Mouse (Mus musculus) CH12.LX (cell line): ENCODE measurements around the gene Tbck. TPM values are rescaled to one million over a fixed set of nuclear protein-coding genes. Genes with fewer than 3 reads are reported as not detected.

ENCODE experiments used
- DNase-seq: peaks from one replicate; pipeline ENCODE4 v3.0.0-alpha.2; 2013; ENCODE audit errors: extremely low read depth
- H3K27ac ChIP-seq: 2 replicates; pipeline ENCODE4 v1.5.1; 2012; ENCODE audit warnings: low read depth, mild to moderate bottlenecking, control low read depth, moderate library complexity; ENCODE audit not compliant: insufficient read depth
- H3K27me3 ChIP-seq: replicated peaks from 2 replicates; pipeline ENCODE3; 2012; ENCODE audit warnings: inconsistent platforms
- H3K36me3 ChIP-seq, 2 experiments: replicated peaks in 1 of 2; 2 replicates each; pipeline versions ENCODE3 to v1.6.1; 2012; ENCODE audit warnings: inconsistent platforms in 1 of 2, low read length in 1 of 2, mild to moderate bottlenecking in 1 of 2, mixed read lengths in 1 of 2, moderate library complexity in 1 of 2; ENCODE audit not compliant: control insufficient read depth in 1 of 2, insufficient read depth in 1 of 2
- H3K4me1 ChIP-seq, 2 experiments: 2 replicates each; pipeline ENCODE4 v1.6.1; 2012; ENCODE audit warnings: inconsistent platforms in 1 of 2, moderate library complexity in 1 of 2; ENCODE audit not compliant: insufficient read depth in 2 of 2, control insufficient read depth in 1 of 2
- H3K4me2 ChIP-seq: 2 replicates; pipeline ENCODE4 v1.6.1; 2012; ENCODE audit warnings: low read depth, mild to moderate bottlenecking, control low read depth; ENCODE audit not compliant: poor library complexity, insufficient read depth, severe bottlenecking
- H3K4me3 ChIP-seq, 3 experiments: fragments of 150-350 bp in 1 of 3; sonication (generic) in 1 of 3; replicated peaks in 1 of 3; 2 replicates each; pipeline versions ENCODE3 to v1.5.1; 2011 to 2012; ENCODE audit warnings: low read depth in 2 of 3, low read length in 2 of 3, mild to moderate bottlenecking in 2 of 3, moderate library complexity in 2 of 3, control low read depth in 1 of 3, improper control_type of control experiment in 1 of 3, inconsistent platforms in 1 of 3, mixed read lengths in 1 of 3; ENCODE audit not compliant: poor library complexity in 1 of 3
- H3K79me2 ChIP-seq: replicated peaks from 2 replicates; pipeline ENCODE4 v1.6.1; 2012; ENCODE audit warnings: mild to moderate bottlenecking, moderate library complexity; ENCODE audit not compliant: control insufficient read depth, poor library complexity, insufficient read depth, severe bottlenecking; ENCODE audit errors: extremely low read depth
- H3K9ac ChIP-seq: 2 replicates; pipeline ENCODE4 v1.6.1; 2012; ENCODE audit warnings: low read depth, mild to moderate bottlenecking, control low read depth, moderate library complexity; ENCODE audit not compliant: insufficient read depth
- H3K9me3 ChIP-seq: replicated peaks from 2 replicates; pipeline ENCODE3; 2012; ENCODE audit warnings: low read length, inconsistent platforms, mixed read lengths
- CHD1 ChIP-seq: IDR thresholded peaks from 2 replicates; pipeline ENCODE4 v1.6.1; 2012; ENCODE audit warnings: low read depth, low read length, improper control_type of control experiment, inconsistent platforms
- CHD2 ChIP-seq: IDR thresholded peaks from 2 replicates; pipeline ENCODE4 v1.6.1; 2011; ENCODE audit warnings: low read length, improper control_type of control experiment
- CTCF ChIP-seq, 2 experiments: IDR thresholded peaks in 1 of 2; conservative IDR thresholded peaks in 1 of 2; 2 replicates each; pipeline ENCODE4 v1.5.1; 2011 to 2012; ENCODE audit warnings: low read depth in 2 of 2, low read length in 2 of 2, improper control_type of control experiment in 1 of 2, inconsistent platforms in 1 of 2, mild to moderate bottlenecking in 1 of 2, moderate library complexity in 1 of 2
- E2F4 ChIP-seq: IDR thresholded peaks from 2 replicates; pipeline ENCODE4 v1.6.1; 2011; ENCODE audit warnings: low read depth, low read length, improper control_type of control experiment; ENCODE audit not compliant: insufficient replicate concordance
- ELF1 ChIP-seq: IDR thresholded peaks from 2 replicates; pipeline ENCODE4 v1.6.1; 2014; ENCODE audit warnings: low read depth, mild to moderate bottlenecking, inconsistent platforms, low read length, improper control_type of control experiment
- GABPA ChIP-seq: IDR thresholded peaks from 2 replicates; pipeline ENCODE4 v1.6.1; 2012; ENCODE audit warnings: low read depth, low read length, improper control_type of control experiment, inconsistent platforms; ENCODE audit not compliant: insufficient replicate concordance
- HCFC1 ChIP-seq: IDR thresholded peaks from 2 replicates; pipeline ENCODE4 v1.6.1; 2012; ENCODE audit warnings: low read depth, mild to moderate bottlenecking, inconsistent platforms, low read length, improper control_type of control experiment
- IRF4 ChIP-seq: IDR thresholded peaks from 2 replicates; pipeline ENCODE4 v1.6.1; 2014; ENCODE audit warnings: low read depth, mild to moderate bottlenecking, inconsistent platforms, low read length, improper control_type of control experiment
- JUN ChIP-seq: IDR thresholded peaks from 2 replicates; pipeline ENCODE4 v1.6.1; 2011; ENCODE audit warnings: low read depth, mild to moderate bottlenecking, low read length, improper control_type of control experiment, moderate library complexity; ENCODE audit not compliant: insufficient read depth
- JUND ChIP-seq: conservative IDR thresholded peaks from 2 replicates; pipeline ENCODE4 v1.6.1; 2011; ENCODE audit warnings: low read depth, low read length, improper control_type of control experiment
- KAT2A ChIP-seq: IDR thresholded peaks from 2 replicates; pipeline ENCODE4 v1.6.1; 2012; ENCODE audit warnings: low read length, improper control_type of control experiment, inconsistent platforms; ENCODE audit not compliant: insufficient replicate concordance
- MAFK ChIP-seq: IDR thresholded peaks from 2 replicates; pipeline ENCODE4 v1.6.1; 2011; ENCODE audit warnings: low read length, improper control_type of control experiment; ENCODE audit not compliant: insufficient replicate concordance
- MAZ ChIP-seq: IDR thresholded peaks from 2 replicates; pipeline ENCODE4 v1.6.1; 2012; ENCODE audit warnings: low read depth, mild to moderate bottlenecking, inconsistent platforms, low read length, improper control_type of control experiment, moderate library complexity
- MEF2A ChIP-seq: IDR thresholded peaks from 2 replicates; pipeline ENCODE4 v1.6.1; 2014; ENCODE audit warnings: low read depth, mild to moderate bottlenecking, inconsistent platforms, low read length, improper control_type of control experiment, borderline replicate concordance
- MXI1 ChIP-seq: IDR thresholded peaks from 2 replicates; pipeline ENCODE4 v1.6.1; 2011; ENCODE audit warnings: mild to moderate bottlenecking, low read depth, low read length, improper control_type of control experiment
- MYC ChIP-seq: IDR thresholded peaks from 2 replicates; pipeline ENCODE4 v1.6.1; 2011; ENCODE audit warnings: low read depth, mild to moderate bottlenecking, improper control_type of control experiment, low read length
- NELFE ChIP-seq: IDR thresholded peaks from 2 replicates; pipeline ENCODE4 v1.6.1; 2011; ENCODE audit warnings: low read depth, low read length, improper control_type of control experiment
- SIN3A ChIP-seq: IDR thresholded peaks from 2 replicates; pipeline ENCODE4 v1.6.1; 2012; ENCODE audit warnings: low read length, improper control_type of control experiment, inconsistent platforms
- TBP ChIP-seq: conservative IDR thresholded peaks from 2 replicates; pipeline ENCODE4 v1.6.1; 2011; ENCODE audit warnings: low read depth, low read length, improper control_type of control experiment
- TCF12 ChIP-seq: IDR thresholded peaks from 2 replicates; pipeline ENCODE4 v1.6.1; 2014; ENCODE audit warnings: low read depth, mild to moderate bottlenecking, inconsistent platforms, low read length, improper control_type of control experiment
- UBTF ChIP-seq: IDR thresholded peaks from 2 replicates; pipeline ENCODE4 v1.6.1; 2012; ENCODE audit warnings: low read depth, mild to moderate bottlenecking, inconsistent platforms, low read length, improper control_type of control experiment, moderate library complexity
- ZC3H11A ChIP-seq: IDR thresholded peaks from 2 replicates; pipeline ENCODE4 v1.6.1; 2012; ENCODE audit warnings: low read depth, mild to moderate bottlenecking, inconsistent platforms, low read length, improper control_type of control experiment
- ZKSCAN1 ChIP-seq: IDR thresholded peaks from 2 replicates; pipeline ENCODE4 v1.6.1; 2012; ENCODE audit warnings: low read depth, inconsistent platforms, low read length, improper control_type of control experiment, borderline replicate concordance
- ZMIZ1 ChIP-seq: IDR thresholded peaks from 2 replicates; pipeline ENCODE4 v1.6.1; 2012; ENCODE audit warnings: low read depth, mild to moderate bottlenecking, inconsistent platforms, low read length, improper control_type of control experiment
- dilution Hi-C: fragments of 300-500 bp; cut with MboI; formaldehyde crosslinking; loops from 2 replicates; pipeline ENCODE4 v1.14.3; 2020; ENCODE audit warnings: low sequenced_read_pairs; ENCODE audit not compliant: extremely low pct_unique_long_range_greater_than_20kb, extremely low pct_ligation_motif_present
- in situ Hi-C: fragments of 300-500 bp; cut with MboI; formaldehyde crosslinking; loops from 3 replicates; pipeline ENCODE4 v1.14.3; 2019; ENCODE audit warnings: low sequenced_read_pairs, low pct_ligation_motif_present, low pct_unique_long_range_greater_than_20kb, mixed read lengths
- polyA plus RNA-seq: library from polyadenylated mRNA; unstranded; fragments of >175 nt; gene quantifications from 2 replicates; pipeline ENCODE4 v1.2.1, GENCODE M21; 2012; ENCODE audit warnings: low read depth; ENCODE audit not compliant: insufficient read length
- total RNA-seq, 2 experiments: library from RNA; depleted of rRNA; stranded (reverse); fragments of 300-350 nt in 1 of 2; fragments of >200 nt in 1 of 2; gene quantifications; 2 replicates each; pipeline ENCODE4 v1.2.3; 2012 to 2014

Gene Tbck
- total and polyA plus RNA-seq, 3 experiments = 9.2 to 18.7 (median 14.5) TPM

DNA sequence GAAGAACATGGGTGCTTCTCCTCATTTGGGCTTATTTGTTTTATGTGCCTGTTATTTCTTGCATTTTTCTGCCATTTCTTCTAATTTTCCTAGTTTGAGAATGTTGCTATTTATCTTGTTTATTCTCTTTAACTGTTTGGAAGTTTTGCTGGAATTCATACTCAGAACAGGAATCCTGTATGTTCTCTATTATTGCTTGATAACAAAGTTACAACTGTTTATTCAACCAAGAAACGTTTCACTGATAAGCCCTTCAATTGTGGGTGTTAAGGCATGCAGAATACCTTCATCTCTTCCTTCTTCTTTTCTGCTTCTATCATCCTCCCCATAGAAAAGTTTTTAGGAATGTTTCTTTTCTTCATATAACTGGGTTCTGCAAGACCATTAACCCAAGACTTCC, 37.1 kb upstream of the Tbck start:
- no peak for DNase-seq
- in situ Hi-C loops = no loop called here

DNA sequence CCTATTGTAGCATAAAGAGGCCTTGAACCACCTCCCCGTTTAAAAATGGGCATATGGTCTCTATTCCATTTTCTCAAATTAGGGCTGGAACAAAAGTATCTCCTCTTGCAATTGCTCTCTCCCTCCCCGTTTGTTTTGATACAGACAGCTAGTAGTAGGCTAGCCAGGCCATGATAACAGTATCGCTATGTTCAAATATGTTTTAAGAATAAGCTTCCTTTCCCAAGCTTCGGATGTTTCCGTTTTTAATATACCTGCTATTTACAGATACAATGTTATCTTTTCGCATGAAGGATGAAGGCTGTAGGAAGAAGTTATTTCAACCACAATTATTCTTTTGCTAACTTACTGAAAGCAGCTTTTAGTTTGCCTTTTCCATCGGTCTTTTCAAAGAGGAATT, 34.6 kb upstream of the Tbck start:
- no peak overlapping the region for H3K4me2 ChIP-seq
- TF ChIP-seq ZC3H11A = no peak
- TF ChIP-seq HCFC1 = no peak
- no peak for TF ChIP-seq SIN3A
- no peak for TF ChIP-seq MAFK
- no peak for TF ChIP-seq TCF12
- no peak for TF ChIP-seq JUND
- TF ChIP-seq CTCF (conservative IDR thresholded peaks at IDR 0.05 in 1 of 2, IDR thresholded peaks at IDR 0.05 in 1 of 2; ENCODE audit: low read depth in 2 of 2, low read length in 2 of 2) = no peak
- no peak for TF ChIP-seq MXI1
- TF ChIP-seq MYC = no peak
- TF ChIP-seq GABPA = no peak
- no peak for TF ChIP-seq JUN
- no peak for TF ChIP-seq NELFE
- TF ChIP-seq ZMIZ1 = no peak
- TF ChIP-seq E2F4 = no peak
- TF ChIP-seq ZKSCAN1 = no peak
- TF ChIP-seq CHD1 = no peak
- TF ChIP-seq ELF1 = no peak
- TF ChIP-seq IRF4 = no peak
- H3K79me2 ChIP-seq = no peaks in the 10 kb centered on the region
- H3K9me3 ChIP-seq = no peaks in the 10 kb centered on the region
- H3K4me3 ChIP-seq = no peak overlapping the region
- dilution Hi-C loops = no loop called here
- DNase-seq = no peak
- H3K27me3 ChIP-seq = no peaks in the 10 kb centered on the region
- in situ Hi-C loops = no loop called here
- no peak overlapping the region for H3K9ac ChIP-seq
- no peaks in the 10 kb centered on the region for H3K4me1 ChIP-seq
- H3K27ac ChIP-seq = no peak overlapping the region
- no peaks in the 10 kb centered on the region for H3K36me3 ChIP-seq

More for the DNA sequence above, 37.1 kb upstream of the Tbck start:
- H3K4me3 ChIP-seq = no peak overlapping the region
- H3K9me3 ChIP-seq = no peaks in the 10 kb centered on the region
- H3K4me1 ChIP-seq = no peaks in the 10 kb centered on the region
- no peaks in the 10 kb centered on the region for H3K27me3 ChIP-seq
- no peaks in the 10 kb centered on the region for H3K36me3 ChIP-seq
- H3K27ac ChIP-seq = no peak overlapping the region
- H3K79me2 ChIP-seq = no peaks in the 10 kb centered on the region
- dilution Hi-C loops = no loop called here
- no peak overlapping the region for H3K4me2 ChIP-seq
- H3K9ac ChIP-seq = no peak overlapping the region
- TF ChIP-seq CTCF (conservative IDR thresholded peaks at IDR 0.05 in 1 of 2, IDR thresholded peaks at IDR 0.05 in 1 of 2; ENCODE audit: low read depth in 2 of 2, low read length in 2 of 2) = no peak
- no peak for TF ChIP-seq KAT2A
- TF ChIP-seq UBTF = no peak
- TF ChIP-seq CHD1 = no peak
- TF ChIP-seq CHD2 = no peak
- no peak for TF ChIP-seq MAZ
- TF ChIP-seq NELFE = no peak
- TF ChIP-seq GABPA = no peak
- TF ChIP-seq MYC = no peak
- TF ChIP-seq MEF2A = no peak
- no peak for TF ChIP-seq ELF1
- no peak for TF ChIP-seq TBP
- TF ChIP-seq IRF4 = no peak
- no peak for TF ChIP-seq TCF12
- no peak for TF ChIP-seq MXI1
- TF ChIP-seq JUND = no peak
- TF ChIP-seq, all 38 proteins: peak for 0
